ENCODE assay signal across 14 mouse cellular contexts in genomic region chr19:31861909-31862308, GRCm38 (mm10). TPM values are rescaled to one million over a fixed set of nuclear protein-coding genes. Genes with fewer than 3 reads are reported as not detected.
DNase-seq lines count a peak whose midpoint lies in the region; ATAC-seq and TF ChIP-seq lines count a peak whose summit lies in the region.
"Had no signal": no experiment of that assay in that cellular context is flagged by ENCODE, and none has a peak within 500 bp of the region (broad histone marks: within the 10 kb centered on the region; RNA-seq: fewer than 3 reads in every experiment).

No protein-coding gene starts in this region.

- no peak for TF ChIP-seq EP300 in stomach, postnatal 0 days (optimal IDR thresholded peaks at IDR 0.05)

- no peak overlapping the region for H3K27ac ChIP-seq in kidney, postnatal 0 days
- H3K27ac ChIP-seq in stomach, postnatal 0 days (replicated peaks): no peak overlapping the region
- H3K27ac ChIP-seq: heart, embryonic 15.5 days; hindbrain, embryonic 15.5 days had no signal

- no peaks in the 10 kb centered on the region for H3K9me3 ChIP-seq in kidney, postnatal 0 days (replicated peaks; ENCODE audit: low read length)
- no peaks in the 10 kb centered on the region for H3K9me3 ChIP-seq in stomach, postnatal 0 days (ENCODE audit: control insufficient read depth, low read length)
- H3K9me3 ChIP-seq: heart, embryonic 15.5 days; hindbrain, embryonic 15.5 days had no signal

- DNase-seq in CD4-positive, CD25-positive, alpha-beta regulatory T cell, adult 2 months (ENCODE audit: low read depth, low spot score): peak; percentile 10
- no peak for DNase-seq in kidney, postnatal 0 days (ENCODE audit: low spot score)
- DNase-seq in kidney, postnatal 14 days: no peak
- DNase-seq in 416B (ENCODE audit: low read depth): peak; percentile 30
- peak; percentile 12 for DNase-seq in layer of hippocampus, adult 9-10 months (ENCODE audit: low spot score)
- no peak for DNase-seq in adrenal gland, adult (ENCODE audit: inconsistent age in 2 of 2, low spot score in 1 of 2)
- no peak for DNase-seq in stomach, postnatal 0 days (ENCODE audit: low spot score)
- DNase-seq: cerebellum, postnatal 25 days; kidney, postnatal 4 days; lung, postnatal 4 days had no signal

- no peak overlapping the region for H3K4me2 ChIP-seq in kidney, postnatal 0 days (ENCODE audit: low read length)
- H3K4me2 ChIP-seq in stomach, postnatal 0 days (replicated peaks; ENCODE audit: low read depth): no peak overlapping the region
- H3K4me2 ChIP-seq: heart, embryonic 15.5 days; hindbrain, embryonic 15.5 days had no signal

- peak; percentile 28; the same call in 1 of the 2 replicates for TF ChIP-seq CTCF in kidney, postnatal 0 days (IDR thresholded peaks at IDR 0.05; ENCODE audit: low read depth)
- TF ChIP-seq CTCF in stomach, postnatal 0 days (IDR thresholded peaks at IDR 0.05; ENCODE audit: low read depth): no peak

- no peak for ATAC-seq in CD4-positive, CD25-positive, alpha-beta regulatory T cell, adult 4 months
- no peak for ATAC-seq in kidney, postnatal 0 days (replicated peaks; ENCODE audit: low FRiP score, low read depth)
- ATAC-seq in stomach, postnatal 0 days (ENCODE audit: low FRiP score, low TSS enrichment): no peak

- H3K27me3 ChIP-seq in kidney, postnatal 0 days (ENCODE audit: insufficient read depth, low read length): no peaks in the 10 kb centered on the region
- no peaks in the 10 kb centered on the region for H3K27me3 ChIP-seq in stomach, postnatal 0 days (ENCODE audit: control insufficient read depth, insufficient read depth, low read length)
- H3K27me3 ChIP-seq: heart, embryonic 15.5 days; hindbrain, embryonic 15.5 days had no signal

- no peak overlapping the region for H3K9ac ChIP-seq in kidney, postnatal 0 days (ENCODE audit: low read depth, low read length)
- no peak overlapping the region for H3K9ac ChIP-seq in stomach, postnatal 0 days (ENCODE audit: low read length)
- H3K9ac ChIP-seq: heart, embryonic 15.5 days; hindbrain, embryonic 15.5 days had no signal

- WGBS in kidney, postnatal 0 days: 54% methylated on average over 3 of the region's 3 CpGs
- WGBS in stomach, postnatal 0 days: 39% methylated on average over 3 of the region's 3 CpGs

- no peaks in the 10 kb centered on the region for H3K36me3 ChIP-seq in kidney, postnatal 0 days (ENCODE audit: insufficient read depth, low read length)
- H3K36me3 ChIP-seq in stomach, postnatal 0 days (ENCODE audit: control insufficient read depth, insufficient read depth, low read length): no peaks in the 10 kb centered on the region
- H3K36me3 ChIP-seq: heart, embryonic 15.5 days; hindbrain, embryonic 15.5 days had no signal

- no peaks in the 10 kb centered on the region for H3K4me1 ChIP-seq in kidney, postnatal 0 days (replicated peaks; ENCODE audit: insufficient read depth, low read length)
- H3K4me1 ChIP-seq in stomach, postnatal 0 days (replicated peaks; ENCODE audit: control insufficient read depth, insufficient read depth): no peaks in the 10 kb centered on the region
- H3K4me1 ChIP-seq: heart, embryonic 15.5 days; hindbrain, embryonic 15.5 days had no signal

- H3K4me3 ChIP-seq in kidney, postnatal 0 days (replicated peaks; ENCODE audit: low read depth, low read length): no peak overlapping the region
- H3K4me3 ChIP-seq in stomach, postnatal 0 days (ENCODE audit: low read depth, low read length): no peak overlapping the region
- H3K4me3 ChIP-seq: heart, embryonic 15.5 days; hindbrain, embryonic 15.5 days had no signal

RNA-seq across cellular contexts. Expression of gene A1cf, which starts 6.7 kb away (rescaled TPM):
- polyA plus RNA-seq in CD4-positive, CD25-positive, alpha-beta regulatory T cell, adult 4 months (2017; shearing (Covaris generic)): under 1 TPM; 0.36 to 0.49 TPM
- 2.0 and 2.3 TPM in 2 replicates for polyA plus RNA-seq in kidney, postnatal 0 days (2015; fragmentation: Nextera tagmentation; extraction: Ambion mirVana)
- polyA plus RNA-seq in stomach, postnatal 0 days (2015; fragmentation: Nextera tagmentation; extraction: Ambion mirVana): 0.10 and 0.12 TPM in 2 replicates
- polyA plus RNA-seq: embryonic facial prominence, embryonic 14.5 days; heart, embryonic 15.5 days; hindbrain, embryonic 15.5 days had no signal

Comparison
In these comparisons a context has a peak if more than half of its experiments do, and no peak if none do; other contexts are left out.
1. DNase-seq: peak in CD4-positive, CD25-positive, alpha-beta regulatory T cell, adult 2 months (single experiment), 416B (single experiment) and layer of hippocampus, adult 9-10 months (single experiment); none in kidney, postnatal 0 days (single experiment), kidney, postnatal 14 days (single experiment), adrenal gland, adult (0 of 2) and stomach, postnatal 0 days (single experiment).